Mouse (Mus musculus) liver, embryonic 15.5 days (tissue): ENCODE data around the gene Nf1. TPM values are rescaled to one million over a fixed set of nuclear protein-coding genes. Genes with fewer than 3 reads are reported as not detected.
A peak's percentile ranks its signal among the peaks of the same experiment; 100 is the strongest.

Source experiments
- ATAC-seq: fragments of 200-750 bp; cut with Nextera tagmentation; 2 replicates; pipeline ENCODE4 v1.8.0; 2017; ENCODE audit warnings: moderate number of reproducible peaks, mild to moderate bottlenecking, moderate library complexity; ENCODE audit not compliant: insufficient read depth
- H3K27ac ChIP-seq: fragments of 300-500 bp; sonication (generic); replicated peaks from 2 replicates; pipeline ENCODE4 v1.5.1; 2015; ENCODE audit warnings: mild to moderate bottlenecking, inconsistent platforms
- H3K27me3 ChIP-seq: fragments of 300-500 bp; sonication (generic); 2 replicates; pipeline ENCODE4 v1.6.1; 2015; ENCODE audit warnings: mild to moderate bottlenecking, inconsistent platforms
- H3K36me3 ChIP-seq: fragments of 300-500 bp; sonication (generic); replicated peaks from 2 replicates; pipeline ENCODE4 v1.6.1; 2015; ENCODE audit warnings: moderate library complexity, mild to moderate bottlenecking, inconsistent platforms
- H3K4me1 ChIP-seq: fragments of 300-500 bp; sonication (generic); replicated peaks from 2 replicates; pipeline ENCODE4 v1.6.1; 2015; ENCODE audit warnings: inconsistent platforms
- H3K4me2 ChIP-seq: fragments of 300-500 bp; sonication (generic); 2 replicates; pipeline ENCODE4 v1.6.1; 2015; ENCODE audit warnings: moderate library complexity, mild to moderate bottlenecking, inconsistent platforms
- H3K4me3 ChIP-seq: fragments of 300-500 bp; sonication (generic); replicated peaks from 2 replicates; pipeline ENCODE4 v1.5.1; 2015; ENCODE audit warnings: mild to moderate bottlenecking, inconsistent platforms
- H3K9ac ChIP-seq: fragments of 300-500 bp; sonication (generic); 2 replicates; pipeline ENCODE4 v1.6.1; 2015; ENCODE audit warnings: moderate library complexity, mild to moderate bottlenecking, inconsistent platforms
- H3K9me3 ChIP-seq: fragments of 300-500 bp; sonication (generic); replicated peaks from 2 replicates; pipeline ENCODE4 v1.6.1; 2016; ENCODE audit warnings: inconsistent platforms
- WGBS: fragments of 180-500 bp; shearing (Covaris S2); methylation state at CpG from one replicate; pipeline ENCODE4 v1.1.7; 2015; ENCODE audit warnings: mixed read lengths; ENCODE audit not compliant: insufficient replicate concordance; 5-methylcytosine and 5-hydroxymethylcytosine counted together
- polyA plus RNA-seq: library from polyadenylated mRNA; unstranded; fragments of >200 nt; fragmentation: Nextera tagmentation; extraction: Ambion mirVana; gene quantifications from 2 replicates; pipeline ENCODE4 v1.2.1, GENCODE M21; 2015

Nf1 gene
- polyA plus RNA-seq, 1 experiment from 2014 or later: 1.0 TPM

- H3K9me3 ChIP-seq: no peaks in the 10 kb centered on the region
- H3K27ac ChIP-seq: no peak overlapping the region
- H3K27me3 ChIP-seq: no peaks in the 10 kb centered on the region
- ATAC-seq: no peak
- H3K4me1 ChIP-seq: peaks cover 11% of the 10 kb centered on the region
- no peak overlapping the region; the same call in 1 of the 2 replicates for H3K4me3 ChIP-seq
- no peak overlapping the region for H3K9ac ChIP-seq
- peaks cover 5% of the 10 kb centered on the region; the same call in 1 of the 2 replicates for H3K36me3 ChIP-seq
- H3K4me2 ChIP-seq: peak overlapping the region; percentile 16
- 50% methylated on average over 6 of the region's 6 CpGs for WGBS
These were observed 179.8 kb downstream of the Nf1 start for GRCm38 (mm10) chr11:79519299-79519698.

DNA sequence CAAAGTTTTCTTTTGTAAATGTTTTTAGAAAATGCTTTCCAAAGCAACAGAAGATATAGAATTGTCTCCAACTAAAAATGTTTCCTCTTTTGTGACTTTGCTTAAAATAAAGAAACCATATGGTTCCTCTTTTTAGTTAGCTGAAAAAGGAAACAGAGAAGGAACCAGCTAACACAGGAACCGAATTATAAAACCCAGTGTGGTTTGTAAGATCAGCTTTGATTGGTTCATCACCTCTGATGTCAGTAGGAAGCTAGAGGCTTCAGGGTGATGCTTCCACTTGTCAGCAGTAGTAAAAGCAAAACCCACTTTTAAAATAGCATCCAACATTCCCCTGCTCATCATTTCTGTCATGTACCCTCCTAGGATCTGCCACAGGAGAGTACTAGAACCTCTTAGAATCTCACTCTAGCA is 180.4 kb downstream of the Nf1 start:
- no peak for ATAC-seq
- peaks cover 5% of the 10 kb centered on the region; the same call in 1 of the 2 replicates for H3K36me3 ChIP-seq
- peaks cover 11% of the 10 kb centered on the region for H3K4me1 ChIP-seq
- H3K4me3 ChIP-seq: no peak overlapping the region
- no peak overlapping the region for H3K9ac ChIP-seq
- peak overlapping the region; percentile 32 for H3K4me2 ChIP-seq
- H3K27ac ChIP-seq: no peak overlapping the region
- no peaks in the 10 kb centered on the region for H3K9me3 ChIP-seq
- 13% methylated on average over 1 of the region's 1 CpGs for WGBS
- no peaks in the 10 kb centered on the region for H3K27me3 ChIP-seq

DNA sequence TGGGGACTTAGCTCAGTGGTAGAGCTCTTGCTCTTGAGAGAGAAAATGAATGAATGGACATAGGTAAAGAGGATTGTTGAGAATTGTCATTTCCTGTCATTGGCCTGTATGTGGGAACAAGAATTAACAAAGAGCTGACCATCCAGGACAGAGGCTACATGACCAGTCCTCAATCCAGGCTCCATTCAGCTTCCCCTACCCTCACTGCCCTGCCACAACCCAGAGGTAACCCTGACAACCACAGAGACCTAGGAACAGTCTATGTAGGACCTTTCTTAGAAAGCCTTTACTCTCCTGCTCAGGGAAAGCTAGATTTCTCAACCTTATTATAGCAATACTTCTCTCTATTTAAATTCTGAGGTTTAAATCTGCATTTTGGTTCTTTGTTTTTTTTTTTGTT is 181.3 kb downstream of the Nf1 start:
- H3K9ac ChIP-seq: no peak overlapping the region
- peaks cover 16% of the 10 kb centered on the region for H3K4me1 ChIP-seq
- H3K4me3 ChIP-seq: no peak overlapping the region
- H3K4me2 ChIP-seq: peak overlapping the region; percentile 25
- no peak for ATAC-seq
- no peaks in the 10 kb centered on the region for H3K9me3 ChIP-seq
- H3K36me3 ChIP-seq: no peaks in the 10 kb centered on the region
- peak overlapping the region; percentile 24; the same call in 1 of the 2 replicates for H3K27ac ChIP-seq
- H3K27me3 ChIP-seq: no peaks in the 10 kb centered on the region

- Histone ChIP-seq H3K9ac (no peak overlapping the region), H3K4me3 (peak overlapping the region; percentile 27), H3K27ac (no peak overlapping the region), H3K4me1 (peaks cover 20% of the 10 kb centered on the region), H3K27me3 (no peaks in the 10 kb centered on the region), H3K9me3 (no peaks in the 10 kb centered on the region), H3K36me3 (no peaks in the 10 kb centered on the region), H3K4me2 (peak overlapping the region; percentile 20; the same call in 1 of the 2 replicates)
- no peak for ATAC-seq
These were observed 182.4 kb downstream of the Nf1 start for GRCm38 (mm10) chr11:79521930-79522329.

DNA sequence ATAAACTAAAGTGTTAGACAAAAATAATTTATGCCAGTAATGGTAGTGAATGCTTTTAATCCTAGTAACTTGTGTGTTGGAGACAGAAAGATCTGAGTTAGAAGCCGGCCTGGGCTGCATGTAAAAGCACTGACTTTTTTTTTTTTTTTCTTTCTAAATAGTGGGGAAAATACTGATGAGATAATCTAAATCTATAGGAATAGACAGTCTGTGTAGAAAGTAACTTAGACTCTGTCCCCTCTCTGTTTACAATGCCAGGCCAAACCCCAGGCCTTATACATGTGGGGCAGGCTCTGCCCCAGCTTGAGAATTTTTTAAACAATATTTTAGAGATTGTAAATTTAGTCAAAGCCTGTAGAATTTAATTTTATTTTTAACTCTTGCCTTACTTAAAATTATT is 183.5 kb downstream of the Nf1 start:
- no peak overlapping the region for H3K27ac ChIP-seq
- H3K36me3 ChIP-seq: no peaks in the 10 kb centered on the region
- no peaks in the 10 kb centered on the region for H3K27me3 ChIP-seq
- 0 out of 2 replicates have a peak overlapping the region, but pooled peaks have one; percentile 14 for H3K4me3 ChIP-seq
- H3K4me1 ChIP-seq: peaks cover 28% of the 10 kb centered on the region
- no peak overlapping the region; the same call in 1 of the 2 replicates for H3K4me2 ChIP-seq
- 11% methylated on average over 1 of the region's 1 CpGs for whole genome bisulfite sequencing
- H3K9me3 ChIP-seq: no peaks in the 10 kb centered on the region
- H3K9ac ChIP-seq: no peak overlapping the region
- ATAC-seq: no peak

- H3K27ac ChIP-seq: peak within 1 kb of the TSS; percentile 59
- WGBS: 8% methylated on average over 10 of the region's 10 CpGs
- peak within 1 kb of the TSS; percentile 35 for H3K4me3 ChIP-seq
- H3K27me3 ChIP-seq: no peaks in the 10 kb centered on the region
- H3K4me1 ChIP-seq: peaks cover 28% of the 10 kb centered on the region
- H3K36me3 ChIP-seq: no peaks in the 10 kb centered on the region
- H3K9ac ChIP-seq: no peak within 1 kb of the TSS
- no peaks in the 10 kb centered on the region for H3K9me3 ChIP-seq
- no peak for ATAC-seq
- H3K4me2 ChIP-seq: peak within 1 kb of the TSS; percentile 46
These were observed 184.2 kb downstream of the Nf1 start, which contains the start of gene Evi2b for GRCm38 (mm10) chr11:79523560-79524309. Gene Evi2b, minus strand, starts transcription at chr11:79523762.

- H3K4me2 ChIP-seq: peak overlapping the region; percentile 46; the same call in 1 of the 2 replicates
- WGBS: 41% methylated on average over 1 of the region's 1 CpGs
- H3K4me3 ChIP-seq: 0 out of 2 replicates have a peak overlapping the region, but pooled peaks have one; percentile 35
- H3K36me3 ChIP-seq: no peaks in the 10 kb centered on the region
- H3K9me3 ChIP-seq: no peaks in the 10 kb centered on the region
- no peak overlapping the region for H3K9ac ChIP-seq
- no peaks in the 10 kb centered on the region for H3K27me3 ChIP-seq
- no peak for ATAC-seq
- peak overlapping the region; percentile 59 for H3K27ac ChIP-seq
- peaks cover 28% of the 10 kb centered on the region for H3K4me1 ChIP-seq
These were observed 184.8 kb downstream of the Nf1 start for GRCm38 (mm10) chr11:79524310-79524575.

GRCm38 (mm10) chr11:79526549-79526948 is 187.1 kb downstream of the Nf1 start:
- Histone ChIP-seq H3K27ac (0 out of 2 replicates have a peak overlapping the region, but pooled peaks have one; percentile 78), H3K9ac (no peak overlapping the region), H3K4me1 (peaks cover 29% of the 10 kb centered on the region), H3K4me2 (peak overlapping the region; percentile 36; the same call in 1 of the 2 replicates), H3K27me3 (no peaks in the 10 kb centered on the region), H3K36me3 (no peaks in the 10 kb centered on the region), H3K4me3 (no peak overlapping the region), H3K9me3 (no peaks in the 10 kb centered on the region)
- 68% methylated on average over 3 of the region's 3 CpGs for WGBS
- ATAC-seq: no peak

DNA sequence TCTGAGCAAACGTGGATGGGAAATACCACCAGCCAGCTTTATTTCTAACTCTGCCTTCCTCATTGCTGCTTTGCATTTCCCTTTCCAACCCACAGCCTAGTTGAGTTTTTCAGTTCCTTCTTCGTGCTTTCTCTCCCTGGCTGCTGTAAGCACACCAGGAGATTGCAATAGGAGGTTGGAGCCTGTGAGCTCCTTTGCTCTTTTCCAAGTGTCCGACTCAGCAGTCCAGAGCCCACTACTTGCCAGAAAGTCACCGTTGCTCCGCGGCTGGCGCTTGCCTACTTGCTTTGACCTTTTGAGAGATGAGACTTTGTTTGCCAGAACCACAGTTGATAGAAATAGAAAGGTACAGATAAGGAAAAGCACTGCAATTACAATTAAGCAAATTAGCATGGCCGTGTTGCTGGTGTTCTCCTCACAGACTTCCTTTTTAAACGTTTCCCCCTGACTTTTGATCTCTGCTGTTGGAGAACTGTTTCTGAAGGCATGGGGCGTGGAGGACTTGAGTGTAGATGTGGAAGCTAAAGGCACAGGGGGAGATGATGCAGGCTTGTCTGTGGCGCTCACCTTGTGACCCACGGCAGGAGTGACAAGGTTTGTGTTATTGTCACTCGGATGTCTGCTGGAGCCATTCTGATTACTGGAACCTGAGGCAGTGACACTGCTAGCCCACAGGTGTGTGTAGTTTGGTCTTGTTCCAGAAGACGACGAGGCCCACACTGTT is 187.7 kb downstream of the Nf1 start:
- no peak overlapping the region for H3K4me3 ChIP-seq
- H3K27me3 ChIP-seq: no peaks in the 10 kb centered on the region
- no peaks in the 10 kb centered on the region for H3K36me3 ChIP-seq
- H3K27ac ChIP-seq: peak overlapping the region; percentile 78
- peak overlapping the region; percentile 36 for H3K4me2 ChIP-seq
- H3K4me1 ChIP-seq: peaks cover 27% of the 10 kb centered on the region
- no peak for ATAC-seq
- no peaks in the 10 kb centered on the region for H3K9me3 ChIP-seq
- 29% methylated on average over 15 of the region's 15 CpGs for WGBS
- H3K9ac ChIP-seq: no peak overlapping the region

GRCm38 (mm10) chr11:79527739-79528384 is 188.4 kb downstream of the Nf1 start:
- H3K27ac ChIP-seq: peak overlapping the region; percentile 78
- 0 out of 2 replicates have a peak overlapping the region, but pooled peaks have one; percentile 4 for H3K4me3 ChIP-seq

DNA sequence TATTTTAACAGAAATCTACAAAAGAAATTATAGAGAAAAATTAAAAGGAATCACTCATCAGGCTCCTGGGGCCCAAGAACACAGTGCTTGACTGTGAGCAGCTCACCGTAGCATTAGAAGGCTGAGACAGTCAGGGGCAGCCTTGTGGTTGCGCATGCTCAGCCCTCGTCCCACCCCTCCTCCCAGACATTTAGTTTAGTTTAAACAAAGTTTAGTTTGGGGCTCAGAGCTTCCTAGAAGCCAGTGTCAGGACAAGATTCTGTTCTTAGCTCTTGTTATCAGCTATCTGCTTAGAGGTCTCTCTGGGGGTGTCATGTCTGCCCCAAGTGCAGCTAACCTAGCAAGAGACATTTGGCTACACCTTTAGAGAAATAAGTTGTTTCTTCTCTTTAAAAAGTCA is 189.1 kb downstream of the Nf1 start:
- peak overlapping the region; percentile 59 for H3K27ac ChIP-seq
- no peak overlapping the region for H3K9ac ChIP-seq
- no peak for ATAC-seq
- H3K9me3 ChIP-seq: no peaks in the 10 kb centered on the region
- H3K36me3 ChIP-seq: no peaks in the 10 kb centered on the region
- peak overlapping the region; percentile 33; the same call in 1 of the 2 replicates for H3K4me2 ChIP-seq
- H3K4me3 ChIP-seq: 0 out of 2 replicates have a peak overlapping the region, but pooled peaks have one; percentile 8
- peaks cover 32% of the 10 kb centered on the region for H3K4me1 ChIP-seq
- no peaks in the 10 kb centered on the region for H3K27me3 ChIP-seq
- 18% methylated on average over 3 of the region's 3 CpGs for WGBS

More at GRCm38 (mm10) chr11:79527739-79528384, 188.4 kb downstream of the Nf1 start:
- Histone ChIP-seq H3K9me3 (no peaks in the 10 kb centered on the region), H3K4me2 (peak overlapping the region; percentile 36), H3K9ac (no peak overlapping the region), H3K36me3 (no peaks in the 10 kb centered on the region), H3K4me1 (peaks cover 27% of the 10 kb centered on the region), H3K27me3 (no peaks in the 10 kb centered on the region)
- ATAC-seq: no peak
- 32% methylated on average over 5 of the region's 5 CpGs for WGBS
